ENCODE assay signal across 21 mouse cellular contexts in genomic region chr2:167837596-167837995, GRCm38 (mm10).
DNase-seq lines count a peak whose midpoint lies in the region; ATAC-seq and TF ChIP-seq lines count a peak whose summit lies in the region.
"Had no signal": no experiment of that assay in that cellular context is flagged by ENCODE, and none has a peak within 500 bp of the region (broad histone marks: within the 10 kb centered on the region; RNA-seq: fewer than 3 reads in every experiment).

No protein-coding gene starts in this region.

- 42% methylated on average over 4 of the region's 4 CpGs for WGBS in heart, embryonic 10.5 days
- WGBS in heart, embryonic 11.5 days (ENCODE audit: insufficient replicate concordance): 33% methylated on average over 4 of the region's 4 CpGs
- WGBS in lung, postnatal 0 days: 30% methylated on average over 4 of the region's 4 CpGs

- peak; percentile 70 to 78 for DNase-seq in adrenal gland, adult (ENCODE audit: inconsistent age in 2 of 2, low spot score in 1 of 2)
- DNase-seq in adrenal gland, adult 8-10 months: no peak
- no peak for DNase-seq in heart, embryonic 10.5 days (ENCODE audit: low spot score)
- peak; percentile 44 for DNase-seq in 416B (ENCODE audit: low read depth)
- peak; percentile 82 for DNase-seq in lung, postnatal 0 days (ENCODE audit: low spot score)
- no peak for DNase-seq in yolk sac, embryonic 10.5 days (ENCODE audit: low spot score)
- DNase-seq: cerebellum, adult 2 months; heart, postnatal 10 days; kidney, adult 11 months; kidney, postnatal 14 days; layer of hippocampus, postnatal 36 days; liver; right cerebral cortex, postnatal 25 days had no signal

- peak overlapping the region; percentile 26; the same call in 1 of the 2 replicates for H3K27ac ChIP-seq in heart, embryonic 10.5 days
- H3K27ac ChIP-seq in heart, embryonic 11.5 days (ENCODE audit: low read depth, low read length): no peak overlapping the region
- H3K27ac ChIP-seq in lung, postnatal 0 days (ENCODE audit: low read length): peak overlapping the region; percentile 94
- H3K27ac ChIP-seq: forebrain, embryonic 15.5 days; layer of hippocampus, adult 2 months; neural tube, embryonic 15.5 days; stomach, embryonic 15.5 days had no signal

- H3K36me3 ChIP-seq in heart, embryonic 10.5 days: no peaks in the 10 kb centered on the region
- no peaks in the 10 kb centered on the region for H3K36me3 ChIP-seq in heart, embryonic 11.5 days (ENCODE audit: control insufficient read depth, insufficient read depth, low read length)
- no peaks in the 10 kb centered on the region for H3K36me3 ChIP-seq in lung, postnatal 0 days (ENCODE audit: insufficient read depth, low read length)
- H3K36me3 ChIP-seq: forebrain, embryonic 15.5 days; neural tube, embryonic 15.5 days; stomach, embryonic 15.5 days had no signal

- peaks cover 71% of the 10 kb centered on the region for H3K4me1 ChIP-seq in heart, embryonic 10.5 days
- peaks cover 52% of the 10 kb centered on the region for H3K4me1 ChIP-seq in heart, embryonic 11.5 days (ENCODE audit: control insufficient read depth, insufficient read depth, low read length)
- peaks cover 33% of the 10 kb centered on the region for H3K4me1 ChIP-seq in lung, postnatal 0 days (ENCODE audit: insufficient read depth, low read depth, low read length)

- no peak overlapping the region for H3K4me3 ChIP-seq in heart, embryonic 10.5 days
- H3K4me3 ChIP-seq in heart, embryonic 11.5 days (ENCODE audit: low read depth, low read length): no peak overlapping the region
- no peak overlapping the region for H3K4me3 ChIP-seq in lung, postnatal 0 days (ENCODE audit: low read depth, low read length)
- H3K4me3 ChIP-seq: forebrain, embryonic 15.5 days; layer of hippocampus, adult 2 months; neural tube, embryonic 15.5 days; stomach, embryonic 15.5 days had no signal

- ATAC-seq in heart, embryonic 11.5 days (replicated peaks; ENCODE audit: insufficient number of reproducible peaks, low FRiP score, low TSS enrichment): no peak
- ATAC-seq in lung, postnatal 0 days: peak; percentile 4; the same call in 1 of the 2 replicates
- no peak for ATAC-seq in frontal cortex, adult (ENCODE audit: low TSS enrichment)
- ATAC-seq: CD4-positive, CD25-positive, alpha-beta regulatory T cell, adult 4 months; forebrain, embryonic 15.5 days; midbrain, embryonic 16.5 days had no signal

- H3K9ac ChIP-seq in heart, embryonic 11.5 days (ENCODE audit: low read depth, low read length): no peak overlapping the region
- H3K9ac ChIP-seq in lung, postnatal 0 days (replicated peaks; ENCODE audit: low read depth): no peak overlapping the region; the same call in 1 of the 2 replicates
- H3K9ac ChIP-seq: forebrain, embryonic 15.5 days; neural tube, embryonic 15.5 days; stomach, embryonic 15.5 days had no signal

- TF ChIP-seq EP300 in lung, postnatal 0 days (IDR thresholded peaks at IDR 0.05): peak; percentile 47; the same call in 1 of the 2 replicates

- H3K4me2 ChIP-seq in heart, embryonic 11.5 days: no peak overlapping the region; the same call in 1 of the 2 replicates
- H3K4me2 ChIP-seq in lung, postnatal 0 days (replicated peaks; ENCODE audit: low read depth, low read length): peak overlapping the region; percentile 14; the same call in 1 of the 2 replicates
- H3K4me2 ChIP-seq: forebrain, embryonic 15.5 days; neural tube, embryonic 15.5 days; stomach, embryonic 15.5 days had no signal

- H3K27me3 ChIP-seq in heart, embryonic 10.5 days (ENCODE audit: insufficient read depth, poor library complexity, severe bottlenecking): 0 out of 2 replicates have a peak, but pooled peaks cover 4% of the 10 kb centered on the region
- H3K27me3 ChIP-seq in heart, embryonic 11.5 days (ENCODE audit: control insufficient read depth, insufficient read depth, low read length): no peaks in the 10 kb centered on the region
- H3K27me3 ChIP-seq in lung, postnatal 0 days (replicated peaks; ENCODE audit: insufficient read depth, low read length): no peaks in the 10 kb centered on the region
- H3K27me3 ChIP-seq: forebrain, embryonic 15.5 days; neural tube, embryonic 15.5 days; stomach, embryonic 15.5 days had no signal

- H3K9me3 ChIP-seq in heart, embryonic 10.5 days: no peaks in the 10 kb centered on the region
- no peaks in the 10 kb centered on the region for H3K9me3 ChIP-seq in heart, embryonic 11.5 days (replicated peaks; ENCODE audit: control insufficient read depth, low read length)
- no peaks in the 10 kb centered on the region for H3K9me3 ChIP-seq in lung, postnatal 0 days (ENCODE audit: low read length)
- H3K9me3 ChIP-seq: forebrain, embryonic 15.5 days; neural tube, embryonic 15.5 days; stomach, embryonic 15.5 days had no signal

- TF ChIP-seq CTCF in lung, postnatal 0 days (IDR thresholded peaks at IDR 0.05): no peak

Comparison
In these comparisons a context has a peak if more than half of its experiments do, and no peak if none do; other contexts are left out.
1. DNase-seq: peak in adrenal gland, adult (2 of 2), 416B (single experiment) and lung, postnatal 0 days (single experiment); none in adrenal gland, adult 8-10 months (single experiment), heart, embryonic 10.5 days (single experiment) and yolk sac, embryonic 10.5 days (single experiment).